Mouse (Mus musculus) NIH3T3 (cell line): ENCODE measurements around the gene Rabgap1l.

Experiments
- DNase-seq: peaks from one replicate; pipeline ENCODE4 v3.0.0-alpha.2; 2012; ENCODE audit warnings: low read depth

Gene Rabgap1l

GRCm38 (mm10) chr1:160792686-160793355 lies at the start of gene Rabgap1l:
Rabgap1l (minus strand) TSS chr1:160793211.
- DNase-seq = peak; percentile 96

GRCm38 (mm10) chr1:160842567-160842966 lies 49.6 kb upstream of the Rabgap1l start:
- peak; percentile 6 for DNase-seq

- DNase-seq = no peak
Observed at GRCm38 (mm10) chr1:160840618-160841017, 47.6 kb upstream of the Rabgap1l start.

GRCm38 (mm10) chr1:160839095-160839494 lies 46.1 kb upstream of the Rabgap1l start:
- DNase-seq = no peak

GRCm38 (mm10) chr1:160834446-160834845 lies 41.4 kb upstream of the Rabgap1l start:
- DNase-seq = no peak

GRCm38 (mm10) chr1:160832267-160833021 lies 39.4 kb upstream of the Rabgap1l start:
- no peak for DNase-seq

GRCm38 (mm10) chr1:160830608-160831498 lies 37.8 kb upstream of the Rabgap1l start:
- no peak for DNase-seq

GRCm38 (mm10) chr1:160825441-160825856 lies 32.4 kb upstream of the Rabgap1l start:
- no peak for DNase-seq

GRCm38 (mm10) chr1:160823638-160824037 lies 30.6 kb upstream of the Rabgap1l start:
- DNase-seq = no peak

GRCm38 (mm10) chr1:160814198-160814597 lies 21.2 kb upstream of the Rabgap1l start:
- no peak for DNase-seq

GRCm38 (mm10) chr1:160812428-160812827 lies 19.4 kb upstream of the Rabgap1l start:
- no peak for DNase-seq

GRCm38 (mm10) chr1:160811930-160812329 lies 18.9 kb upstream of the Rabgap1l start:
- no peak for DNase-seq

GRCm38 (mm10) chr1:160805268-160805667 lies 12.3 kb upstream of the Rabgap1l start:
- DNase-seq = no peak

- DNase-seq = peak; percentile 8
Observed at GRCm38 (mm10) chr1:160799972-160800371, 7.0 kb upstream of the Rabgap1l start.

- DNase-seq = no peak
Observed at GRCm38 (mm10) chr1:160795016-160795415, 2.0 kb upstream of the Rabgap1l start.

- no peak for DNase-seq
Observed at GRCm38 (mm10) chr1:160793791-160794757, 1.1 kb upstream of the Rabgap1l start.

- DNase-seq = peak; percentile 60
Observed at GRCm38 (mm10) chr1:160792156-160792685, 790 bp downstream of the Rabgap1l start.

GRCm38 (mm10) chr1:160791381-160792155 lies 1.4 kb downstream of the Rabgap1l start:
- DNase-seq = peak; percentile 59

- DNase-seq = peak; percentile 6
Observed at GRCm38 (mm10) chr1:160790630-160791029, 2.4 kb downstream of the Rabgap1l start.

GRCm38 (mm10) chr1:160789876-160790275 lies 3.1 kb downstream of the Rabgap1l start:
- DNase-seq = peak; percentile 18
